Mouse (Mus musculus): Measurements from ENCODE around the gene Cdc42se2. TPM values are rescaled to one million over a fixed set of nuclear protein-coding genes. Genes with fewer than 3 reads are reported as not detected.

Cdc42se2 gene
- polyA plus RNA-seq, 1 experiment: 3.3 TPM

DNA sequence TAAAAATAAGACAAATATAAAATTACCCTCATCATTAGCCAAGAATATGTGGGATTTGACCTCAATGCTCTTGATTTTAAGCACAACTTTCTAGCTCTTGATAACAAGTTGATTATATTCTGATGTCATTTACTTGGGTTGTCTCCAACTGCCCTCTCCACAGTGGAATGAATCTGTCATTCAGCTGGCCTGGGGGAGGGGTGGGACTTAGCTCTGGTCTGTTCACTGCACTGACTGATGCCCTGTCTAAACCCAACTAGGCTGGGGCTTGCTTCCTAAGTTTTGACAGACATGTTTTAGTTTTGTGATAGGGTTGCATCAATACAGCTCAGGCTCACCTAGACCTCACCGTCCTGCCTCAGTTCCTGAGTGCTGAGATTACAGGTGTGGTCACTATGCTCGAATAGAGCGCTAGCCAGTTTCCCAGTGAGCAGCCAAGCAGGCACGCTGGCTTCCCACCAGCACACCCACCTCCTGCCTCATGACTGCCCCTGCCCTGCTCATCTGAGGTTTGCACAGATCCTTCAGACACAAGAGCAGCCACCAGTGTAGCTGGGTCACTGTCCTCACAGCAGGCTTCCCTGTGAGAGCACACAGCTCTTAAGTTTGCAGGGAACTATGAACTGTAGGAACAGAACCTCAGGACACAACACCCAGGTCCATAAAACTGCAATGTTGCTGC, 63.0 kb downstream of the Cdc42se2 start:
- Histone ChIP-seq H3K27me3 (replicated peaks) (no peaks in the 10 kb centered on the region), H3K4me3 (replicated peaks) (no peak overlapping the region), H3K9me3 (no peaks in the 10 kb centered on the region), H3K4me1 (peaks cover 71% of the 10 kb centered on the region), H3K36me3 (replicated peaks; ENCODE audit: low read length) (peaks cover 60% of the 10 kb centered on the region)
- TF ChIP-seq GATA1 (IDR thresholded peaks at IDR 0.05; ENCODE audit: borderline replicate concordance, low read length) (no peak), FLI1 (IDR thresholded peaks at IDR 0.05; ENCODE audit: low read length) (no peak)

DNA sequence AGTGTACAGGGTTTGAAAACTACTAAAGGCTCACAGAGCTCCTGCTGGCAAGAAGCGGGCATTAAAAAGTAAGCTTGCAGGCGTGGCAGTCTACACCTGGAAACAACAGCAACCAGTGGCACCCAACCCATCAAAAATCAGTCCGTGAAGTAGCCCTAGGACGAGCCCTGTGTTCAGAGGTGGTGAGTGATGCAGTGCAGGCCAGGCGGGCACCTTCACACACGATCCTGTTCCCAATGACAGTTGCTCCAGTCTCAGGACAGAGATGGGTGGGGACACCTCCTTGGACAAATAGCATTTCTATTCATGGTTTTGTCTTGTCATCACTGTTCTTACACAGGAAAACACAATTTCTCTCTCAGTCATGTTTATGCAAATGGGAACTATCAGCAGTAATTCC, 65.4 kb downstream of the Cdc42se2 start:
- TF ChIP-seq FLI1 (IDR thresholded peaks at IDR 0.05; ENCODE audit: low read length): no peak
- TF ChIP-seq GATA1 (IDR thresholded peaks at IDR 0.05; ENCODE audit: borderline replicate concordance, low read length): no peak
- H3K4me3 ChIP-seq (replicated peaks): no peak overlapping the region
- H3K27me3 ChIP-seq (replicated peaks): no peaks in the 10 kb centered on the region
- no peaks in the 10 kb centered on the region for H3K9me3 ChIP-seq
- peaks cover 74% of the 10 kb centered on the region for H3K36me3 ChIP-seq (replicated peaks; ENCODE audit: low read length)
- H3K4me1 ChIP-seq: peaks cover 47% of the 10 kb centered on the region

DNA sequence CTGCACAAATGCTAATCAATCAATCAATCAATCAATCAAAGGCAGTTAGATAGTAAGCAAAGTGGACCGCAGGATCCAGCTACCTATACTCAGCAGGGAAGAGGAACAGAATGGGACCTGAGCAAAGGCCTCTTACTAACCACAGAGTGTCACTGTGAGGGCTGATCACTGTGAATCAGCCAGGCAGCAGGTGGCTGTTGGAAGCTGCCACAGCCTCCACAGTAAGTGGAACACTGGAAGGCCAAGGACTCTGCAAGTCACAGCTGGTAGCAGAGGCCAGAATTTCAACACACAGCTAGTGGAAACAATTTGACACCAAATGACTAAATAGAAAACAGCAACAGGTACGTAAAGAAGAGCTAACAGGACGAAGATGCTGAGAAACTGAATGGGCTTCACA, 68.9 kb downstream of the Cdc42se2 start:
- Histone ChIP-seq H3K4me3 (replicated peaks) (no peak overlapping the region), H3K36me3 (replicated peaks; ENCODE audit: low read length) (peaks cover 77% of the 10 kb centered on the region), H3K27me3 (replicated peaks) (no peaks in the 10 kb centered on the region), H3K9me3 (no peaks in the 10 kb centered on the region; the same call in 1 of the 2 replicates), H3K4me1 (peaks cover 37% of the 10 kb centered on the region)
- TF ChIP-seq GATA1 (IDR thresholded peaks at IDR 0.05; ENCODE audit: borderline replicate concordance, low read length) (no peak), FLI1 (IDR thresholded peaks at IDR 0.05; ENCODE audit: low read length) (no peak)

DNA sequence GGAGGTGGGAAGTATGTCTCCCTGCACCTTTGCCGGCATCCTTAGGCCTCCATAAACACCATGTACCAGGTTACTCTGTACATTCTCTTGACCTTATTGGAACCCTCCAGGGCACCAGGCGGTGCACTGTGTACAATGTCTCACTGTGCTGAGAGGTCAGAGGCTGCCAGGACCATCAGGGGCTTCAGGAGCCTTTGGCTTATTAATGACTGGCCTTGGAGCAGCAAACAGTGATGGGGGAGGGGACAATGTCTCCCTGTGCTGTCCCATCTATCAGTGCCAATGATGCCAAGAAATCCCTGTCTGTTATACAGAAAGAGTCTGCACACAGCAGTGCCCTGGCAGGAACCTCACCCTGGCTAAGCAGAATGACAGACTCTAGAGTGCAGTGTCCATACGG, 69.6 kb downstream of the Cdc42se2 start:
- TF ChIP-seq FLI1 (IDR thresholded peaks at IDR 0.05; ENCODE audit: low read length): no peak
- no peak for TF ChIP-seq GATA1 (IDR thresholded peaks at IDR 0.05; ENCODE audit: borderline replicate concordance, low read length)
- H3K36me3 ChIP-seq (replicated peaks; ENCODE audit: low read length): peaks cover 71% of the 10 kb centered on the region
- no peaks in the 10 kb centered on the region; the same call in 1 of the 2 replicates for H3K9me3 ChIP-seq
- no peaks in the 10 kb centered on the region for H3K27me3 ChIP-seq (replicated peaks)
- H3K4me3 ChIP-seq (replicated peaks): no peak overlapping the region
- H3K4me1 ChIP-seq: peaks cover 39% of the 10 kb centered on the region

DNA sequence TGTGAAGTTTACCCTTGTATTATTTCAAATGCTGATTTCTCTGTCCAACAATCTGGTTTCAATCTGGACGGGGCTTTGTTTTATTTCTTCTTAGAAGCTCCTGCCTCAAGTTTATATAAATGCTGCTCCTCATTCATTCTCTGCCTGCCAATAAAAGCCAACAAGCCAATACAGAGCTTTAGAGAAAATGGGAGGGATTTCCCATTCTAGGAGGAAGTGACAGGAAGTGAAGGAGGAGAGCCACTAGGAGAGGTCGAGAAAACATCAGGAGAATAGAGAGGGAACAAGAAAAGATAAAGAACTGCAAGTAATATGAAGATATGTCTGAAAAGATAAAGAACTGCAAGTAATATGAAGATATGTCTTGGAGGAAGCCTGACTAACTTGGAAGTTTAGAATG, 74.6 kb downstream of the Cdc42se2 start:
- H3K9me3 ChIP-seq: no peaks in the 10 kb centered on the region; the same call in none of the 2 replicates
- H3K36me3 ChIP-seq (replicated peaks; ENCODE audit: low read length): peaks cover 41% of the 10 kb centered on the region
- peaks cover 33% of the 10 kb centered on the region for H3K4me1 ChIP-seq
- H3K4me3 ChIP-seq (replicated peaks): no peak overlapping the region
- H3K27me3 ChIP-seq (replicated peaks): no peaks in the 10 kb centered on the region
- TF ChIP-seq FLI1 (IDR thresholded peaks at IDR 0.05; ENCODE audit: low read length) (no peak), GATA1 (IDR thresholded peaks at IDR 0.05; ENCODE audit: borderline replicate concordance, low read length) (no peak)

DNA sequence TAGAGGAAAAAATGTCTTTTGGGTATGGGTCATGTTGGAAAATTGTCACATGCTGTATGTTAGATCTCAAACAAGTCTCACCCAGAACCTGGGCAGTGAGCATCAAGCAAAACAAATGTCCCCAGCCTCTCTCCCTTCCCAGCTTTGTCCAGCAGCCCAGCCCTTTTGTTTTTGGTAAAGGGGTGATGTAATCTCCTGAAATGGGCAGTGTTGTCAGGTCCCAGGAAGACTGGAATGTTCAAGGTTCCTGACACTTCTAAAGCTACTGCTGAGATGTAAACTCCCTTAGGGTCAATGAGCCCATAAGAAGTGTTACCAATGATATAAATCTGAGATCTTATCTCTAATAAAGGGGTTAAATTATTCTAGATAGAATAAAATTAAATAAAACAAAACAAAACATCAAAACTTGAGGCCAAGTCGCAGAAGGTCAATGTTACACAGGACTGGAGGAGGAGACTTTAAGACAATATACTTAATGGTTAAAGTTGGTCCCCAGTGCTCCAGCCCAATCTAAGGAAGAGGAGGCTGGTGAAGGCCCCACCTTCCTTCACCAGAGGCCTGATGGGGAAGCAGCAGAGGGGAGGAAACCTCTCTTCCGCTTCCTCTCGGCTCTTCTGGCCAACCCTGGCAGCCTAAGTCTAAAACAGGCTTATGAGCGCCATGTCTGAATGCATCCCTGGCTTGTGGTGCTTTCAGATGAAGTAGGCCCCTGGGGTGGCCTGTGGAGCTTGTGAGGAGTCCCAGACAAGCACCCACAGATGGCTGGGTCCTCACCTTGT, 76.8 kb downstream of the Cdc42se2 start:
- no peak for TF ChIP-seq FLI1 (IDR thresholded peaks at IDR 0.05; ENCODE audit: low read length)
- no peak for TF ChIP-seq GATA1 (IDR thresholded peaks at IDR 0.05; ENCODE audit: borderline replicate concordance, low read length)

DNA sequence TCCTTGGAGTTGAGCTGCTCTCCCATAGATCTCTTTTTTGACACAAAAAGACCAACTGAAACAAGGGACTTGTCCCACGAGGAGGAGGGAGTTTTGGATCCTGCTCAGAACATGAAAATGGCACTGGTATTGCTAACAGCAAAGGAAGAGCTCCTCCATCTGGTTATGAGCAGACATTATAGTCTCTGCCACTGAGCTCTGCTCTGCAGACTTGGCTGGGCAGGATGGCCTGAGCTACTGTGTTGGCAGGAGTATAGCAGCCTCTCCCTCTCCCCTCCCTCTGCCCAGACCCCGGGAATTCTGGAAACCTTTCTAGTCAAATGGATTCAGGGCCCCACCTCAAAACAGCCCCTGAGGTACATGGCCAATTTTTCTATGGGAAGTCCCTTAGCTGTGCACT, 77.8 kb downstream of the Cdc42se2 start:
- H3K27me3 ChIP-seq (replicated peaks): no peaks in the 10 kb centered on the region
- H3K9me3 ChIP-seq: no peaks in the 10 kb centered on the region; the same call in none of the 2 replicates
- peaks cover 15% of the 10 kb centered on the region for H3K36me3 ChIP-seq (replicated peaks; ENCODE audit: low read length)
- H3K4me3 ChIP-seq (replicated peaks): no peak overlapping the region
- H3K4me1 ChIP-seq: peaks cover 31% of the 10 kb centered on the region
- no peak for TF ChIP-seq GATA1 (IDR thresholded peaks at IDR 0.05; ENCODE audit: borderline replicate concordance, low read length)
- TF ChIP-seq FLI1 (IDR thresholded peaks at IDR 0.05; ENCODE audit: low read length): no peak

More for the DNA sequence above, 76.8 kb downstream of the Cdc42se2 start:
- Histone ChIP-seq H3K27me3 (replicated peaks) (no peaks in the 10 kb centered on the region), H3K4me1 (peaks cover 33% of the 10 kb centered on the region), H3K36me3 (replicated peaks; ENCODE audit: low read length) (peaks cover 24% of the 10 kb centered on the region), H3K9me3 (no peaks in the 10 kb centered on the region; the same call in none of the 2 replicates), H3K4me3 (replicated peaks) (no peak overlapping the region)

DNA sequence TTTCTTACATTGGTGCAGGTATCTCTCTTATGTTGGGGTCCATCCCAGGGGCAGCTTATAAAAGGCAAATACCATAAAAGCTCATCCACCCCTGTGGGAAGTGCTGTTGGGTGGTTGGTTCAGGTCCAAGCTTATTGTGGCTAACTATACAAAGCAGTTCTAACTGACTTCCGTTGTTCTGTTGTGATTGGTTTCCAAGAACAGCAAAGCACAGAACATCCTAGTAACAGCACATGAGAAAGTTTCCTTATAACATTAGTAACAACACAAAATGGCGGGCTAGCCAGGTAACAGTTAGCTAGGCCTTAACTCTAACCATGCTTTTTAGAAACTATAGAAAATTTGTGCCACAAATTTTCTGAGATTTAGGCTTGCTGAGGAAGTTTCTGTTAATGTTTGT, 79.3 kb downstream of the Cdc42se2 start:
- no peak overlapping the region for H3K4me3 ChIP-seq (replicated peaks)
- H3K9me3 ChIP-seq: no peaks in the 10 kb centered on the region; the same call in 1 of the 2 replicates
- H3K36me3 ChIP-seq (replicated peaks; ENCODE audit: low read length): peaks cover 11% of the 10 kb centered on the region
- no peak for TF ChIP-seq FLI1 (IDR thresholded peaks at IDR 0.05; ENCODE audit: low read length)
- no peak for TF ChIP-seq GATA1 (IDR thresholded peaks at IDR 0.05; ENCODE audit: borderline replicate concordance, low read length)
- H3K27me3 ChIP-seq (replicated peaks): no peaks in the 10 kb centered on the region
- peaks cover 28% of the 10 kb centered on the region for H3K4me1 ChIP-seq

DNA sequence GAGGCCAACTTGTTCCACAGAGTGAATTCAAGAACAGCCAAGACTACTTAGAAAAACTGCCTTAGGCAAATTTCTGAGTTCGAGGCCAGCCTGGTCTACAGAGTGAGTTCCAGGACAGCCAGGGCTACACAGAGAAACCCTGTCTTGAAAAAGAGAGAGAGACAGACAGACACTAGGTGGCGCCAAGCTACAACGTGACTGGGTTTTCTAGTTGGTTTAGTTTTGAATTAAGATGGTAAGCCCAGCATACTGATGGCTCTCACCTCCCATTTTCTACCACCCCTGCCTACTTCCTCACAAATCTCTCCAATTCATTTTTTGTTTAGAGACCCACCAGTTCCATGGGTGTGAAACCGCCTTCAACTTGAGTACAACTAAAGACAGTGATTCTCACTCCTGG, 84.2 kb downstream of the Cdc42se2 start:
- TF ChIP-seq GATA1 (IDR thresholded peaks at IDR 0.05; ENCODE audit: borderline replicate concordance, low read length) (no peak), FLI1 (IDR thresholded peaks at IDR 0.05; ENCODE audit: low read length) (no peak)
- H3K27me3 ChIP-seq (replicated peaks): no peaks in the 10 kb centered on the region
- peaks cover 17% of the 10 kb centered on the region for H3K4me1 ChIP-seq
- peaks cover 17% of the 10 kb centered on the region for H3K36me3 ChIP-seq (replicated peaks; ENCODE audit: low read length)
- H3K9me3 ChIP-seq: no peaks in the 10 kb centered on the region
- no peak overlapping the region for H3K4me3 ChIP-seq (replicated peaks)

DNA sequence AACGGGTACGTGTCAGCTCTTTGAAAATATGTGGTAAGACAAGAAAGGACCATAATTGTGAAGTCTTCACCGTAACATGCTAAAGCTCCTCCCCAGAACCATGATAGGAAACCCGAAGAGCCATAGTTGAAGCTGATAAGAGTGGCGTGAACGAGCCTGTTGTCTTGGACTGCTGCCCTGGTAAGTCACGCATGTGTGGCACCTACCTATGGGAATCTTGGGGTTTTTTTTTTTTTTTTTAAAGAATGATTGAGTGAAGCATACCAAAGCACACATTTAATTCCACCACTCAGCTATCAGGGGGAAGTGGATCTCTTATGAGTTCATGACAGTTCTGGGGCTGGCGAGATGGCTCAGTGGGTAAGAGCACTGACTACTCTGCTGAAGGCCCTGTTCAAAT, 85.6 kb downstream of the Cdc42se2 start:
- TF ChIP-seq FLI1 (IDR thresholded peaks at IDR 0.05; ENCODE audit: low read length): no peak
- TF ChIP-seq GATA1 (IDR thresholded peaks at IDR 0.05; ENCODE audit: borderline replicate concordance, low read length): no peak
- Histone ChIP-seq H3K36me3 (replicated peaks; ENCODE audit: low read length) (peaks cover 32% of the 10 kb centered on the region), H3K9me3 (no peaks in the 10 kb centered on the region), H3K4me3 (replicated peaks) (no peak overlapping the region), H3K4me1 (peaks cover 17% of the 10 kb centered on the region), H3K27me3 (replicated peaks) (no peaks in the 10 kb centered on the region)
